Mouse (Mus musculus) midbrain, embryonic 13.5 days (tissue): Measurements from ENCODE around the gene Braf. TPM values are rescaled to one million over a fixed set of nuclear protein-coding genes. Genes with fewer than 3 reads are reported as not detected.
A peak's percentile ranks its signal among the peaks of the same experiment; 100 is the strongest.

Experiments
- ATAC-seq: fragments of 200-750 bp; cut with Nextera tagmentation; 2 replicates; pipeline ENCODE4 v1.8.0; 2017; ENCODE audit warnings: mild to moderate bottlenecking, moderate TSS enrichment, moderate library complexity
- H3K27ac ChIP-seq: fragments of 300-500 bp; sonication (generic); 2 replicates; pipeline ENCODE4 v1.5.1; 2015; ENCODE audit warnings: inconsistent platforms, mild to moderate bottlenecking, moderate library complexity
- H3K27me3 ChIP-seq: fragments of 300-500 bp; sonication (generic); 2 replicates; pipeline ENCODE4 v1.6.1; 2015; ENCODE audit warnings: mild to moderate bottlenecking, inconsistent platforms
- H3K36me3 ChIP-seq: fragments of 300-500 bp; sonication (generic); 2 replicates; pipeline ENCODE4 v1.6.1; 2015; ENCODE audit warnings: mild to moderate bottlenecking, inconsistent platforms
- H3K4me1 ChIP-seq: fragments of 300-500 bp; sonication (generic); replicated peaks from 2 replicates; pipeline ENCODE4 v1.6.1; 2015; ENCODE audit warnings: inconsistent platforms
- H3K4me2 ChIP-seq: fragments of 300-500 bp; sonication (generic); replicated peaks from 2 replicates; pipeline ENCODE4 v1.6.1; 2015; ENCODE audit warnings: moderate library complexity, mild to moderate bottlenecking, inconsistent platforms
- H3K4me3 ChIP-seq: fragments of 300-500 bp; sonication (generic); replicated peaks from 2 replicates; pipeline ENCODE4 v1.5.1; 2015; ENCODE audit warnings: mild to moderate bottlenecking, inconsistent platforms
- H3K9ac ChIP-seq: fragments of 300-500 bp; sonication (generic); replicated peaks from 2 replicates; pipeline ENCODE4 v1.6.1; 2015; ENCODE audit warnings: mild to moderate bottlenecking, inconsistent platforms
- H3K9me3 ChIP-seq: fragments of 300-500 bp; sonication (generic); 2 replicates; pipeline ENCODE4 v1.6.1; 2016; ENCODE audit warnings: mild to moderate bottlenecking, inconsistent platforms
- WGBS: fragments of 180-500 bp; shearing (Covaris S2); methylation state at CpG from one replicate; pipeline ENCODE4 v1.1.7; 2015; 5-methylcytosine and 5-hydroxymethylcytosine counted together
- polyA plus RNA-seq: library from polyadenylated mRNA; unstranded; fragments of >200 nt; fragmentation: Nextera tagmentation; extraction: Ambion mirVana; gene quantifications from 2 replicates; pipeline ENCODE4 v1.2.1, GENCODE M21; 2015

Gene Braf
- polyA plus RNA-seq, 1 experiment from 2014 or later = 23.2 TPM

GRCm38 (mm10) chr6:39606862-39607261 is 118.4 kb downstream of the Braf start:
- Histone ChIP-seq H3K36me3 (peaks cover 24% of the 10 kb centered on the region), H3K9me3 (no peaks in the 10 kb centered on the region), H3K27me3 (no peaks in the 10 kb centered on the region), H3K4me3 (no peak overlapping the region), H3K4me1 (no peaks in the 10 kb centered on the region), H3K27ac (no peak overlapping the region), H3K4me2 (no peak overlapping the region), H3K9ac (no peak overlapping the region)
- ATAC-seq = no peak
- 84% methylated on average over 3 of the region's 3 CpGs for WGBS

- no peaks in the 10 kb centered on the region for H3K4me1 ChIP-seq
- H3K27ac ChIP-seq = no peak overlapping the region
- H3K9ac ChIP-seq = no peak overlapping the region
- no peaks in the 10 kb centered on the region for H3K9me3 ChIP-seq
- no peaks in the 10 kb centered on the region for H3K27me3 ChIP-seq
- no peak overlapping the region for H3K4me2 ChIP-seq
- H3K4me3 ChIP-seq = no peak overlapping the region
- 95% methylated on average over 6 of the region's 6 CpGs for WGBS
- ATAC-seq = no peak
- H3K36me3 ChIP-seq = peaks cover 23% of the 10 kb centered on the region
Measured at GRCm38 (mm10) chr6:39606056-39606455, 119.2 kb downstream of the Braf start.

- Histone ChIP-seq H3K9ac (no peak overlapping the region), H3K9me3 (no peaks in the 10 kb centered on the region), H3K4me2 (no peak overlapping the region), H3K27ac (no peak overlapping the region), H3K4me1 (no peaks in the 10 kb centered on the region), H3K27me3 (no peaks in the 10 kb centered on the region), H3K4me3 (no peak overlapping the region), H3K36me3 (peaks cover 33% of the 10 kb centered on the region)
- 87% methylated on average over 5 of the region's 5 CpGs for WGBS
- no peak for ATAC-seq
Measured at GRCm38 (mm10) chr6:39604565-39604964, 120.7 kb downstream of the Braf start.

- Histone ChIP-seq H3K9ac (no peak overlapping the region), H3K4me3 (no peak overlapping the region), H3K27me3 (no peaks in the 10 kb centered on the region), H3K36me3 (peaks cover 48% of the 10 kb centered on the region), H3K27ac (no peak overlapping the region), H3K4me2 (no peak overlapping the region), H3K9me3 (no peaks in the 10 kb centered on the region), H3K4me1 (no peaks in the 10 kb centered on the region)
- 92% methylated on average over 3 of the region's 3 CpGs for WGBS
- ATAC-seq = no peak
Measured at GRCm38 (mm10) chr6:39601828-39602227, 123.4 kb downstream of the Braf start.

GRCm38 (mm10) chr6:39600851-39601250 is 124.4 kb downstream of the Braf start:
- Histone ChIP-seq H3K4me2 (no peak overlapping the region), H3K4me3 (no peak overlapping the region), H3K36me3 (peaks cover 48% of the 10 kb centered on the region), H3K4me1 (no peaks in the 10 kb centered on the region), H3K9ac (no peak overlapping the region), H3K27me3 (no peaks in the 10 kb centered on the region), H3K27ac (no peak overlapping the region), H3K9me3 (no peaks in the 10 kb centered on the region)
- no peak for ATAC-seq
- WGBS = 88% methylated on average over 3 of the region's 3 CpGs

- Histone ChIP-seq H3K27ac (peak within 1 kb of the TSS; percentile 92), H3K27me3 (no peaks in the 10 kb centered on the region), H3K9me3 (no peaks in the 10 kb centered on the region), H3K4me2 (peak within 1 kb of the TSS; percentile 69), H3K36me3 (peaks cover 29% of the 10 kb centered on the region), H3K4me3 (peak within 1 kb of the TSS; percentile 78), H3K4me1 (peaks cover 17% of the 10 kb centered on the region), H3K9ac (peak within 1 kb of the TSS; percentile 73)
- ATAC-seq = peak; percentile 99
- under 1% methylated on average over 56 of the region's 56 CpGs for WGBS
Measured at GRCm38 (mm10) chr6:39592401-39593214, 132.7 kb downstream of the Braf start, which contains the start of gene Ndufb2. Gene Ndufb2 (plus strand): TSS chr6:39592574.

GRCm38 (mm10) chr6:39591481-39591880 is 133.8 kb downstream of the Braf start:
- no peak overlapping the region for H3K27ac ChIP-seq
- 94% methylated on average over 4 of the region's 4 CpGs for WGBS
- no peak for ATAC-seq
- peaks cover 35% of the 10 kb centered on the region for H3K36me3 ChIP-seq
- no peak overlapping the region for H3K4me3 ChIP-seq
- H3K27me3 ChIP-seq = no peaks in the 10 kb centered on the region
- no peak overlapping the region for H3K9ac ChIP-seq
- peak overlapping the region; percentile 69; the same call in 1 of the 2 replicates for H3K4me2 ChIP-seq
- H3K4me1 ChIP-seq = peaks cover 17% of the 10 kb centered on the region
- no peaks in the 10 kb centered on the region for H3K9me3 ChIP-seq

GRCm38 (mm10) chr6:39585517-39585916 is 139.7 kb downstream of the Braf start, which contains the start of gene Gm42420:
Gene Gm42420 (plus strand): TSS chr6:39585753.
- H3K27me3 ChIP-seq = no peaks in the 10 kb centered on the region
- no peaks in the 10 kb centered on the region for H3K4me1 ChIP-seq
- peaks cover 82% of the 10 kb centered on the region for H3K36me3 ChIP-seq
- no peak within 1 kb of the TSS for H3K27ac ChIP-seq
- ATAC-seq = no peak
- H3K4me3 ChIP-seq = no peak within 1 kb of the TSS
- H3K4me2 ChIP-seq = no peak within 1 kb of the TSS
- no peaks in the 10 kb centered on the region for H3K9me3 ChIP-seq
- H3K9ac ChIP-seq = no peak within 1 kb of the TSS
- WGBS = 93% methylated on average over 6 of the region's 6 CpGs

GRCm38 (mm10) chr6:39581087-39581784 is 144.0 kb downstream of the Braf start:
- 85% methylated on average over 7 of the region's 7 CpGs for WGBS
- peaks cover 75% of the 10 kb centered on the region for H3K36me3 ChIP-seq

GRCm38 (mm10) chr6:39580558-39580957 is 144.7 kb downstream of the Braf start:
- Histone ChIP-seq H3K36me3 (peaks cover 69% of the 10 kb centered on the region), H3K4me1 (no peaks in the 10 kb centered on the region), H3K9me3 (no peaks in the 10 kb centered on the region), H3K9ac (no peak overlapping the region), H3K4me3 (no peak overlapping the region), H3K27ac (no peak overlapping the region), H3K27me3 (no peaks in the 10 kb centered on the region), H3K4me2 (no peak overlapping the region)
- ATAC-seq = no peak
- WGBS = 85% methylated on average over 2 of the region's 2 CpGs

More at GRCm38 (mm10) chr6:39581087-39581784, 144.0 kb downstream of the Braf start:
- H3K4me2 ChIP-seq = no peak overlapping the region
- H3K27me3 ChIP-seq = no peaks in the 10 kb centered on the region
- no peak for ATAC-seq
- H3K9me3 ChIP-seq = no peaks in the 10 kb centered on the region
- no peak overlapping the region for H3K27ac ChIP-seq
- no peaks in the 10 kb centered on the region for H3K4me1 ChIP-seq
- no peak overlapping the region for H3K9ac ChIP-seq
- H3K4me3 ChIP-seq = no peak overlapping the region

- ATAC-seq = no peak
- no peak overlapping the region for H3K4me3 ChIP-seq
- no peak overlapping the region for H3K4me2 ChIP-seq
- peaks cover 9% of the 10 kb centered on the region for H3K4me1 ChIP-seq
- no peaks in the 10 kb centered on the region for H3K9me3 ChIP-seq
- WGBS = 90% methylated on average over 7 of the region's 7 CpGs
- H3K27me3 ChIP-seq = no peaks in the 10 kb centered on the region
- peaks cover 61% of the 10 kb centered on the region for H3K36me3 ChIP-seq
- H3K9ac ChIP-seq = no peak overlapping the region
- no peak overlapping the region for H3K27ac ChIP-seq
Measured at GRCm38 (mm10) chr6:39579552-39579951, 145.7 kb downstream of the Braf start.

- Histone ChIP-seq H3K4me2 (peak overlapping the region; percentile 84), H3K9me3 (no peaks in the 10 kb centered on the region), H3K27me3 (no peaks in the 10 kb centered on the region), H3K36me3 (peaks cover 26% of the 10 kb centered on the region), H3K9ac (peak overlapping the region; percentile 89), H3K27ac (peak overlapping the region; percentile 96), H3K4me1 (peaks cover 16% of the 10 kb centered on the region), H3K4me3 (peak overlapping the region; percentile 68)
- WGBS = 78% methylated on average over 7 of the region's 7 CpGs
- ATAC-seq = no peak
Measured at GRCm38 (mm10) chr6:39574951-39575350, 150.3 kb downstream of the Braf start.
